Mouse (Mus musculus) frontal cortex, postnatal 10 days (tissue): ENCODE results near the gene Prg3.

Experiments used
- DNase-seq, 2 experiments: peaks; one replicate each; pipeline ENCODE4 v3.0.0; 2022; ENCODE audit warnings: low spot score in 2 of 2, mixed read lengths in 1 of 2

The Prg3 gene

DNA sequence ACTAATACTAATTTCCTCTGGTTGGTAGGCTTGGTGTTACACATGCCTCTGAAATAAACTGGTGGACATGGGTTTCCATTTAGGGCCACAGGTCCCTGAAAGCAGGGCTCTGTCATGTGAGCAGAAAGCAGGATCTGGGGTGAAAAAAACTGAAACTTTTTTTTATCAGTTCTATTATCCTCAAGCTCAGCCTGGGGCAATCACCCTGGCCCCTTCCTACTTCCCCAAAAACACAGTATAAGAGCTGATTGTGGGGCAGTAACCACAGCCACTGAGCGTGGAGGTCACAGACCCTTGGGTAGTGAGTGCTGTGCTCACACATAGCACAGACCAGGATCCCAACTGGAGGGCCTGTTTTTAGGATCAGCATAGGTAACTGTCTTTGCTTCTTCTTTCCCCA is at the start of gene Prg3:
Gene Prg3, plus strand, starts transcription at position 286 of the 400 bp plus-strand sequence.
- DNase-seq, result no peak

DNA sequence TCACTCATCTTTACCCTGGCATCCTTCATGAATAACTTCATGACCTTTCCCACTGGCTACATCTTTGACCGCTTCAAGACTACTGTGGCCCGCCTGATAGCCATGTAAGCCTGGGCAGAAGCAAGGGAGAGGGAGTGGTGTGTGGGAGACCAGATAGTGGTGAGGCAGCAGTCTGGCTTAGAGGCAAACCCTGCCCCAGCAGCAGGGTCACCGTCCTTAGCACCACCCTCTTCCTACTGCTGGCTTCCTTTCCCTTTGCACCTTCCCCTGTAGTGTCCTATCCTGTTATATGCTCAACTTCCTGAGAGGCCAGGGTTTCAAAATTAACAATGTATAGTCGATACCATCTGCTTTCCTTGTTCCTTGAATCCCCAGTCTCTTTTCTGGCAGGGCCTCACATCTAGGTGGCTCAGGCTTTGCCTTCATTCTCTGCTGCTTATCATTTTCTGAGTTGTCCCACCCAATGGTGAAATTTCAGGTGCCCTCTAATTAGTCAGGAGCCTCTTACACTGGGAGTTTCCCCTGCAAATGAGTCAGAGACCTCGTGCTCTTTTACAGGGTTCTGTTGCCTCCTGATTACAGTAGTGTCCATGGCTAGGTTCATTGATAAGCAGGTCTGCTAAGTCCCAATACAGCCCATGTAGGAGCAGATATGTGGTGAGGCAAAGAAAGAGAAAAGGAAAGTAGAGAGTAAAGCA is 49.6 kb upstream of the Prg3 start:
- no peak for DNase-seq

DNA sequence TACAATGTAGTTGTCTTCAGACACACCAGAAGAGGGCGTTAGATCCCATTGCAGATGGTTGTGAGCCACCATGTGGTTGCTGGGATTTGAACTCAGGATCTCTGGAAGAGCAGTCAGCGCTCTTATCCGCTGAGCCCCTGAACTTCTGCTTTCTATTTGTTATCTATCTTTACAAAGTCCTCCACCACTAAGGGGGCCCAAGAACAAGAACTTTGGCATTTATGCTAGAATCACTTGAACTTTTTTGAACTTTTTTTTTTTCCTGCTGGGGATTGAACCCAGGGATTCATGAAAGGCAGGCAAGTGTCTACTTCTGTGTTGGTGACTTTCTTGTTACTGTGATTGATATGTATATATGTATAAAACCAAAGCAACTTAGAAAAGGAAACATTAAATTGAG is 48.7 kb upstream of the Prg3 start:
- no peak for DNase-seq

DNA sequence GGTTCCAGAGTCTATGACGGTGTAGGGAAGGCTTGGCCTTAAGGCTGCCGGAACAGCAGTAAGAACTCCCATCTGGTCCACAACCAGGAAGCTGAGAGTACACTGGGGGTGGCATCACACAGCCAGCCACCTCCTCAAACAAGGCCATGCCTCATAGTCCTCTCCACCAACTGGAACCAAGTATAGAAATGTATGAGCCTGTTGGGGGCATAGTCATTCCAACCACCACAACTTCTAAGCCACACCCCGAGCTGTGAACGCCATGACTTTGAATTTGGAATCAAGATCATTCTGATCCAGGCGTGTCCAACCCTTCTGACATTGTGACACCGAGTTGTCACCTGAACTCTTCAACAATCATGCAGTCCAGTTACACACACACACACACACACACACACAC is 48.3 kb upstream of the Prg3 start:
- no peak for DNase-seq

DNA sequence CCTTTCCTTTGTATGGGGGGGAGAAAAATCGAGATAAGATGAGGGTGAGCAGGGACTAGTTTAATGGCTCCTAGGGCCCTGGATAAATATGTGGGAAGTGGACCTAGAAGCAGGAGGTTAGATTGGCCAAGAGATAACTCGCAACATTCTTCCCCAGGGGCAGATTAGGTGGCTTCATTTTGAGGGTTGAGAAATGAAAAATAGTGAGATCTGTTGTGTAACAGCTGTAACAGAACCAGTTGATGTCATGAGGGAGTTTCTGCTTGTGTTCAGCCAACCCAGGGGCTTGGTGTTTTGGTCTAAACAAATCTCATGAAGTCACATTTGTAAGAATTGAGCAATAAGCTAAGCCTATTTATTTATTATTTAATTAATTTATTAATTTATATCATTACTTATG is 46.7 kb upstream of the Prg3 start:
- no peak for DNase-seq

DNA sequence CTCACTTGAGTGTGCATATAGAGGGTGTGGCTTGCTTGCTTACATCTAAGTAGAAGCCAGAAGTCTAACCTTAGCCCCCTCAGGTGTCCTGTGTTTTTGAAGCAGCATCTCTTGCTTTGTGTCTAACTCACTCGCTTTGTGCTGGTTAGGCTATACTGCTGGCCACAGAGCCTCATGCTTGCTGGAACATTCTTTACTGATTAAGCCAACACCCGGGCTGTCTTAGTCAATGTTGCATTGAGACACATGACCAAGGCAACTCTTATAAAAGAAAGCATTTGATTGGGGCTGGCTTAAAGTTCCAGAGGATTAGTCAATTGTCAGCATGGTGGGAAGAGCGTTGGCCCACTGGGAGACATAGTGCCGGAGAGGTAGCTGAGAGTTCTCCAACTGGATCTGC is 46.2 kb upstream of the Prg3 start:
- no peak for DNase-seq

DNA sequence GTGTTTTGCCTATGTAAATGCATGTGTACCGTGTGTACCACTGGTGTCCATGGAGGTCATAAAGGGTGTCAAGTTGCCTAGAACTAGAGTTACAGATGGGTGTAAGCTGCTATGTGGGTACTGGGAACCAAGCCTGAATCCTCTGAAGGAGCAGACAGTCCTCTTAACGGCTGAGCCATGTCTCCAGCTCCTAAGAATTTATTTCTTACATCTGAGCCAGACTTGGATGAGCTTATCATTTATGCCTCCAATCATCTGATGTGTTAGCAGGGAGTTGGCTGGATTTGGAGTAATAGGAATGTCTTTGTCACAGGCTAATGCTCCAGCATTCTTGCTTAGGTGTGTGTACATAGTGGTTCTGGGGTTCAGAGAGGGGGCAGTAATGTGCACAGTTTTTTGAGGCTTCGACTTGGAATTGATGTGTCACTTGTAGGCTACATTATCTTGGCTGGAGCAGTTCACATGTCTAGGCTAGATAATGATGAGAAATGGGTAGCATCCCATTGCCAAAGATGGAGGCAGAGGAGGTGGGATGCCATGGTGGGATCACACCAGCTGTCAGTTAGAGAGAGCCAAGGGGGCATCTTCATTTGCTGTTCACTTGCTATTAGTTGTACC is 40.8 kb upstream of the Prg3 start:
- DNase-seq, result no peak

DNA sequence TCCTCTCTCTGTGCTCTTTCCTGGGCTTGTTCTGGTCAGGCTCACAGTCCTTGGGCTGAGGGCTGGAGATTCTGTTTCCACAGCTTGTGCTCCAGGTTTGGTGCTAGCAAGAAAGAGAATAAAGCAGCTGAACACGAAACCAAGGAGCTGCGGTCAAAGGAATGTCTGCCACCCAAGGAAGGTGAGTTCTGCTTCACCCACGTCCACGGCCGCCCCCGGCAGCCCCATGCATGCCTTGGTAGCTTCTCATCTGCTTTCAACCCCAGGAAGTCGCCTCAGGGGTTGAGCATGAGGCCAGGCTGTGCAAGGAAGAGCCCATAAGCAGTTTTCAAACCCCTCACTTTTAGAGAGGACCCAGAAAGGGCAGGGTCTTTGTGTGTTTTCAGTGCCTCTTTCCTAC is 39.8 kb upstream of the Prg3 start:
- DNase-seq, result no peak

DNA sequence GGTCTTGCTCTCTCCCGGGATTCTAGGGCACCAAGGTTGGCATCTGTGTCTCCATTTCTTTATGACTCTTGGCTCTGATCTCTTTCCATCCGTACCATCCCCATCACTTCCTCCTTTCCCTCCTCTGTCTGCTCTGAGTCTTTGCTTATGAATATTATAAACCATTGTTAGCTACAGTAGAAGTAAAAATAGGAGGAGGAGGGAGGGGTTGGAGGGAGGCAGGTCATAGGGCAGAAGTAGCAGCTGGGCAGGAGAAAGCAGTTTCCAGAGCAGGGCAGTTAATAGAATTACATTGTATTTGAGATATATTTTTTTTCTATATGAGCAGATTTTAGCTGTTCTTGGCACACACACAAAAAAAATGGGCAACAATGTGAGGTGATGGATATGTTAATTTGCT is 39.3 kb upstream of the Prg3 start:
- DNase-seq, result no peak

DNA sequence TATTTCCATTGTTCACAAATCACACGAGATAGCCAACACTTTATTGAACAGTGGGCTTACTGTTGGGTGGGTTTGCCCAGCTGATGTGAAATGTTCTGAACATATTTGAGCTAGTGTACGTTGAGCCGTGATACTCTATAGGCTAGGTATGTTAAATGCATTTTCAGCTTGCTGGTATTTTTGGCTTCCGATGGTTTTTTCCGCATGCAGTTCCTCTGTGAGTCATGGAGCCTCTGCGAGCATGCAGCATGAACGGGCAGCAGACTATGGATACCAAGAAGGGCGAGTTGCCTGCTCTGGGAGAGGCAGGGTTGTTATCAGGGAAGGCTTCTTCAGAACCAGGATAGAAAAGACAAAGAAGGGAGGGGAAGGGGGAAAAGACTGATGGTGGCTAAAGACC is 37.0 kb upstream of the Prg3 start:
- DNase-seq, result no peak

DNA sequence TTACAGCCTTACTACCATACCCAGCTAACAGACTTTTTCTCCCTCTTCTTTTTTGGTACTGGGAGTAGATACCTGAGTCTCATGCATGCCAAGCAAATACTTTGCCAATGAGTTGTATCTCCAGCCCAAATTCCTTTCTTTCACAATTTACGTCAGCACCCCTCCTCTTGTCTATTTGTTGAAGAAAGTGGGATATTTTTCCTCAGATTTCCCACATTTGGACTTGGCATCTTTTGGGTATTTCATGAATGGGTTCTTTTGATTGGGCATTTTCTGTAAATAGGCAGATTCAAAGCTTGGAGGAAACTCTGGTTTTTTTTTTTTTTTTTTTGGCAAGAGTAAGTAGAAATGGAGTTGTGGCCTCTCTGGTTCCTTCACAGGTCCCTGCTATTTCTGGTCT is 35.8 kb upstream of the Prg3 start:
- no peak for DNase-seq

DNA sequence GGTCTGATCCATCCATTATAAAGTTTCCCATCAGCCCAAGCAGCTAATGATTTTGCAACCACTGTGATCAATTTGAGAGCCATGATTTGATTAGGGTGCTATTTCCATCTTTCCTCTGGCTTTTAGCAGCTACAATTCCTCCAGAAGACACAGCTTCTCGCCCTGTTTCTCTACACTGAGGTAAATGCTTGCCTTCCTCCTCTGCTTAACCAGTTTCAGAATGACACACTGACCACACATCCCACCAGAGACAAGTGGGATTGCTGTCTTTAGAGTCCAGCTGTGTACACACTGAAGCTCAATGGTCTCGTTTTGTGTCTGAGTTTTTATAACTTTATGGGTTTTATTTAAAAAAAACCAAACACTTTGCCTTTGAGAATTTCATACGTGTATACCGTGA is 35.3 kb upstream of the Prg3 start:
- DNase-seq, result no peak

DNA sequence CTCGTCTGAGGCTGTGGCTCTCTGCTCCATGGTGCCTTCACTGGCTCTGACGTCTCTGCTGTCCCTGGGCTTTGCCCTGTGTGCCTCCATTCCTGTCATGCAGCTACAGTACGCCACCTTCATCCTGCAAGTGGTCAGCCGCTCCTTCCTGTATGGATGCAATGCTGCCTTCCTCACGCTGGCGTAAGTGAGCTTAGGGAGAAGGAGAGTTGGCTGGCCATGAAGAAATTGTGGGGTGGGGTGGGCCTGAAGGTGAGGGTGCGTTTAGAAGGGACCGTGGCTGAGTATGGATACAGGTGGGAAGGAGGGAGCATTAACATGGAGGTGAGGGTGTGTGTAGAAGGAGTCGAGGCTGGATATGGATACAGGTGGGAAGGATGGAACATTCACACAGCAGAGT is 32.6 kb upstream of the Prg3 start:
- DNase-seq, result no peak

DNA sequence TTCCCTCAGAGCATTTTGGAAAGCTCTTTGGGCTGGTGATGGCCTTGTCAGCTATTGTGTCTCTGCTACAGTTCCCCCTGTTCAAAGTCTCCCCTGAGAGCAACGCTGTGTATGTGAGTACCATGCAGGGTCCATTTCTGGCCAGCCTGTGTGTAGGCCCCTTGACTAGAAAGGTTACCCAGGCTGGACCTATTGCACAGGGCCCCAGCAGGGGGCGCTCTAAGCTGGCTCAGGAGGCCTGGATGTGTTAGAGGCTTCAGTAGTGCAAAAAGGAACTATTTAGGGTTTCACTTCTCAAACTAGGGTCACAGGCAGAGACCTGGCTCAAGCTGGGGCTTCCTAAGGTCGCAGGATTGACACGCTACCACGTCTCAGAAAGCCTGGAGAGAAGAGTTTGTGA is 31.7 kb upstream of the Prg3 start:
- DNase-seq, result peak in 1 of 2 experiments; percentile 31

DNA sequence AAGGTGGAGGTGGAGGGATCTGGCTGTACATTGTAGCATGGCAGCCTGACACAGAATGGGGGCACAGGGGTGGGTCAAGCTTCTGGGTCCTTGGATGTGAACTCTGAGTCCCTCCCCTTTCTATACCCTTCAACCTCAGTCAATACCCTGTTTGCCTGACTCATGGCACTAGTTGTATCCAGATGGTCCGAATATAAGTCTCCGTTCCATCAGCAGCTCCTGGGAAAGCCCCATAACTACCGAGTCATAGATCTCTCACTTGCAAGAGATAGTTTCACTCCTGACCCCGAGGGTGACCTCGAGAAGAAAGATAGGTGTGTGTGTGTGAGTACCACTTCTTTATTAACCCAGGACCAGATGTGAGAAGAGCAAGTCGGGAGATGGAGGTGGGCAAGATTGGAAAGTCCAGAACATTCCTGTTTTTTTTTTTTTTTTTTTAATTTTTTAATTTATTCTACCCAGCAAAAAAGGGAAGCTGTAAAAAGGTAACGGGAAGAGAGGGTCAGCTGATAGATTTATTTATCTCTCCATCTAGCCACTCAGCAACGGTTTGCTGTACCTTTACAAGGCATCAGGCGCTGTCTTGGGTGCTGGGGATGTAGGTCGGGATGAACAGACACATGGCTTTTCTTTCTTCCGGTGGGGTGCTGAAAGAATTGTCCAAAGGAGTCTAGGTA is 29.3 kb upstream of the Prg3 start:
- no peak for DNase-seq

DNA sequence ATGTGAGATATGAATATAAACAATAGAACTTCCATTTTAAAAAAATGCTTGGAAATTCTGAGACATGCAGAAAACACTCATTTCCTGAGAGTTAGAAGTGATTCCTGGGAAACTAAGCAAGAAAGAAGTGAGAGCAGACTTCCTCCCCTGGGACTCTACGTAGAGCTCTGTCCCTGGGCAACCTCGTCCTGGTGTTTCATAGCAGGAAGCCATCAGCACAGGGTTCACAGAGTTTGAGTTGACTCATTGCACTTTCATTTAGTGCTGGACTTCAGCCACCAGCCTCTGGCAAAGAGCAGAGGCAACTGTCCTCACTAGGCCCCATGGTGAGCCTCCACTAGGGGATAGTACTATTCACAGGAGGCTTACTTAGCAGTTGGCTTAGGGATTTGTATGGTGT is 26.7 kb upstream of the Prg3 start:
- DNase-seq, result no peak

DNA sequence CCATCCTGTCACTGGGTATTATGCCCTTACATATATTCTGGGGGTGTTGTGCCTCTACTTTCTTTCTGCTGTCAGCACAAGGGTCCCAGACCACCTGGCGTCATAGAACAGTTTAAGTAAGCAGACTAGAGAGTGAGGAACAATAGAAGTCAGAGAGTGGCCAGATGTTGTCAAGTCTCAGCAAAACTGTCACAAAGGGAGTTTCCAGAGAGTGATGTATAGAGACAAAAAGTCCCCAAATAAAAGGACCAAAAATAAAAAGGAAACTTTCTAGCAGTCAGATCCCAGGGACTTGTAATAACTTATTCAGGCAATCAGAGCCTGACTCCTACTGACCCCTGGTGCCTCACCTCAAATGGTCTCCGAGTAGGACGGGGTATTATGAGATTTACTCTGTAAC is 26.1 kb upstream of the Prg3 start:
- no peak for DNase-seq

DNA sequence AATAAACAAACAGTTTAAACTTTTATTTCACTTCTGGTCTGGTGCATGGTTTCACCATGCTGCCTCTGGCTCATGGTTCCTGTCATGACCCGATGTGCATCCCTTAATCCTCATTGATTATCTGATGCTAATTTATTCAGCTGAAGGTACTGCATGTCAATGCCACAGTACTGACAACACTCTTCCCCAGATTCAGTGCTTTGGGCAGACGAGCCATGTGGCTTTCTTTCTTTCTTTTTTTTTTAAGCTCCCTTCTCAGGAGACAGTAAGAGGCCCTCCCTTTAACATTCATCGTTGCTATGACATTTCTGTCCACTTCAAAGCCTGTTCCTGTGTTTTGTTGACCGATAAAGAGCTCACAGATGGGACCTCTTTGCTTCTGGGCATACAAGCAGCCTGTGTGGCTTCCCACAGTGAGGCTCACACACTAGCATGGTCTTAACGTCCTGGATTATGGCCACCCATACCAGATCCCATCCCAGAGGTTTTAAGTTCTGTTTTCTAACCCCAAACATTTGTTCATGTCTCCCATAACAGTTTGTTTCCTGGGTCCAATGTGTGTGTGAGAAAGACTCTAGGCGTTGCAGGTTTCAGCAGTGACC is 25.0 kb upstream of the Prg3 start:
- no peak for DNase-seq

DNA sequence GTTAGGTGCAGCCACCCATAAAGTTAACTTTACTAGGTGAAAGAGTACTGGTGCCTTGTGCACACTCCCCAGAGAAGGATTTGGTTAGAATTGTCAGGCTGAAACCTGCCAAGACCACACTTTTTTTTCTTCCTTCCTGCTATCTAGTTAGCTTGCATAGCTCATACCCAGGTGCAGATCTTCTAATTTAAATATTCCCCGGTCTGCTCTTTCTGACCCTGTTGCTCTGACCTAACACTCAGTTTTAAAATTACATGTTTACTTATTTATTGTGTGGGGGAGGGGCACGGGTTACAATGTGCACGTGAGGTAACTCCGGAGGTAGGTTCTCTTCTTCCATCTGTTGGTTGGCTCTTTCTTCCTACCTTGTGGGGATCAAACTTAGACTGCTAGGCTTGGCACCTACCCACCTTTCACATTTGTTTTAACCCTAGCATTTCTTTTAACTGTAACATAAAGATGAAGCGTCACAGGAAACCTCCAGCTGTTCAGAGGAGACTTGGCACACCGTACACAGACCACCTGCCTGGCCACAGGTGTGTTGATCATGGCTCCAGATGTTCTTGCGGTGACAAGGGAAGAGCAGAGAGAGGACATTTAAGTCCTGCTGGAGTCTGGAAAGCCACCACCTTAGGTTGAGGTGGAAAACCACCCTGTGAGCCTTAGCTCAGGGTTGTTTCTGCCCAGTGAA is 23.8 kb upstream of the Prg3 start:
- DNase-seq, result no peak

DNA sequence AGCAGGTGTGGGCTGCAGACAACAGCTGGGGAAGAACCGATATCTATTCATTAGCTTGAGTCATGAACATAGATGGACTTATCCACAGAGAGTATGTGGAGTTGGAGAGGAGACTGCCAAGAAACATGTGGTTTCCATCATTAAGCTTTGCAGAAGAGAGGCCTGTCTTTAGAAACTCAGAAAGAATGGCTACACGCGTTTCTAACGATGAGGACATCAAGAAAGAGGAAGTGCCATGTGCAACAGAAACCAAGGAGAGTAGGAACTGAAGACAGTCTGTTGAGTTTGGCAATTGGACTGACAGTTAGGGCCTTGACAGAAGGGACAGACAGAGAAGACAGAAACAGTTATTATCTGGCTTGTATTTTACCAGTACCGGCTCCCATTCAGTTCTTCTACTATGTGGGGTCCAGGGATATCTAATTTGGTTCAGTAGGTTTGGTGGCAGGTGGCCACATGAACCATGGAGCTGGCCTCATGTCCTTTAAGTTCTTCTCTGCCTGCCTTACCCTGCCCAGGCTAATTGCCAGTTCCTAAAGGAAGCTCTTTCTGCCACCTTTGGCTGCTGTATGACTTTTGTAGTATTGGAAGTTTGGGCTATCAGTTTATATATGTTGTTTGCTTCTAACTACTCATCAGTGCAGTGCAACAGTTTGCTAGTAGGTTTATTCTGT is 20.6 kb upstream of the Prg3 start:
- no peak for DNase-seq

DNA sequence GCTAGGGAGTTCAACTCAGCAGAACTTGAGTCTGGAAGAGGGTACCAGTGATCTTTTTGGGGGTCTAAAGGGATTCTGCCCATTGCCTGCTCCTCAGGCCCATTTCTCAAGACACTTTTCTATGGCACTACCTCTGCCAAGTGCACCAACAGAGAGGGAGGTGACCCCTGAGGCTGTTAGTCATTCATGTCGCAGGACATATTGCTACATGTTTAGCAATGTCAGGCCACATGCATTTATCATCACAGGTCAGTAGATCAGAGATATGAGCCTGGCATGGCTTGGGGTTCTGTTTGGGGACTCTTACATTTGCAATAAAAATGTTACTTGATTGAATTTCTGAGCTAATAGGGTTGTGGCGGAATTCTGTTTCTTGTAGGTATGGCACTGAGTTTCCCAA is 12.4 kb upstream of the Prg3 start:
- no peak for DNase-seq

DNA sequence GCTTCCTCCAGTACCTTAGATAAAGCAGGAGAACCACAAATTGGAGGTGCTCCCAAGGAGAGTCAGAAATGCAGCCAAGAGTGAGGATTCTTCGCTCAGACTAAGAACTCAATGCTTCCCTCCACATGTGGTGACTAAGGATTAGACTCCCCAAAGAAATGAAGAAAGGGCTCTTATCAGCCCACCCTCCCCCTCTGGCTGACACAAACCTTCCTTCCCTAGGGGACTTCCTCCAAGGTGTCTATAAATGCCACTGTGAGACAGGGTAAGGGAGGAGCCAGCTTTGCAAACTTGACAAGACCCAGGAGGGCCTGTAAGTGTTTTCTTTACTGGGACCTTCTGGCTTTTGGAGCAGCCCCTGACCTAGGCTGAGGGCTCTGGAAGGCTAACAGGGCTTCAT is 7.8 kb upstream of the Prg3 start, which contains the start of gene Prg2:
Gene Prg2, plus strand, starts transcription at position 274 of the 400 bp plus-strand sequence.
- no peak for DNase-seq
